Mouse (Mus musculus) testis, adult 2 months (tissue): Measurements from ENCODE around the gene Spi1.

Source experiments
- CTCF ChIP-seq: fragments of 200-500 bp; IDR thresholded peaks from 2 replicates; pipeline ENCODE4 v1.5.1; 2012; ENCODE audit warnings: low read depth, mild to moderate bottlenecking, inconsistent platforms, low read length, moderate library complexity; ENCODE audit not compliant: control insufficient read depth, insufficient read depth, insufficient replicate concordance
- POLR2A ChIP-seq: fragments of 200-500 bp; IDR thresholded peaks from 2 replicates; pipeline ENCODE4 v1.6.1; 2012; ENCODE audit warnings: low read depth, mild to moderate bottlenecking, inconsistent platforms, low read length, moderate library complexity; ENCODE audit not compliant: control insufficient read depth

DNA sequence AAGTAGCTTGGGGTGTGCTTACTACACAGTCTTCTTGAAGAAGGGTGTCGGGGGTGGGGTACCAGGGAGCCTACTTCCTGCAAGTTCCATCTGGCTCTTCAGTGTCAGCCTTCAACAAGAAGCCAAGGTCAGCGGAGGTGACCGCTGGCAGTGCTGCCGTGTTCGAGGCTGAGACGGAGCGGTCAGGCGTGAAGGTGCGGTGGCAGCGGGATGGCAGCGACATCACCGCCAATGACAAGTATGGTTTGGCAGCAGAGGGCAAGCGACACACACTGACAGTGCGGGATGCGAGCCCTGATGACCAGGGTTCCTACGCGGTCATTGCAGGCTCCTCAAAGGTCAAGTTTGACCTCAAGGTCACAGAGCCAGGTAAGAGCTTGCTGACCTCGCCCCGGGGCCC, 36.9 kb downstream of the Spi1 start:
- TF ChIP-seq POLR2A (no peak), CTCF (no peak)
